Mouse (Mus musculus): ENCODE results near the gene Cish.
A peak's percentile ranks its signal among the peaks of the same experiment; 100 is the strongest.

The Cish gene

GRCm38 (mm10) chr9:107277603-107278002, 18.2 kb upstream of the Cish start:
- no peak for DNase-seq (ENCODE audit: low spot score)

- no peak for DNase-seq (ENCODE audit: low spot score)
Observed at GRCm38 (mm10) chr9:107278126-107278525, 17.7 kb upstream of the Cish start.

GRCm38 (mm10) chr9:107278527-107279377, 17.1 kb upstream of the Cish start:
- DNase-seq (ENCODE audit: low spot score): no peak

- DNase-seq (ENCODE audit: low spot score): peak; percentile 21
Observed at GRCm38 (mm10) chr9:107279378-107280321, 16.2 kb upstream of the Cish start.

GRCm38 (mm10) chr9:107280322-107281027, 15.4 kb upstream of the Cish start:
- no peak for DNase-seq (ENCODE audit: low spot score)

GRCm38 (mm10) chr9:107281241-107281987, 14.4 kb upstream of the Cish start:
- DNase-seq (ENCODE audit: low spot score): no peak

GRCm38 (mm10) chr9:107282951-107283350, 12.9 kb upstream of the Cish start:
- no peak for DNase-seq (ENCODE audit: low spot score)

GRCm38 (mm10) chr9:107285009-107285408, 10.8 kb upstream of the Cish start:
- no peak for DNase-seq (ENCODE audit: low spot score)

GRCm38 (mm10) chr9:107287294-107287693, 8.5 kb upstream of the Cish start:
- DNase-seq (ENCODE audit: low spot score): no peak

GRCm38 (mm10) chr9:107288105-107288650, 7.6 kb upstream of the Cish start:
- no peak for DNase-seq (ENCODE audit: low spot score)

- DNase-seq (ENCODE audit: low spot score): peak; percentile 28
Observed at GRCm38 (mm10) chr9:107288711-107289110, 7.1 kb upstream of the Cish start.

GRCm38 (mm10) chr9:107289211-107290076, 6.4 kb upstream of the Cish start, which contains the start of gene Mapkapk3:
Mapkapk3 (minus strand) TSS chr9:107289877.
- peak; percentile 80 for DNase-seq (ENCODE audit: low spot score)

- DNase-seq (ENCODE audit: low spot score): peak; percentile 66
Observed at GRCm38 (mm10) chr9:107290897-107291296, 4.9 kb upstream of the Cish start.

GRCm38 (mm10) chr9:107294249-107294648, 1.6 kb upstream of the Cish start:
- DNase-seq (ENCODE audit: low spot score): peak; percentile 75

- no peak for DNase-seq (ENCODE audit: low spot score)
Observed at GRCm38 (mm10) chr9:107295616-107296015, 210 bp upstream of the Cish start.

- no peak for DNase-seq (ENCODE audit: low spot score)
Observed at GRCm38 (mm10) chr9:107296041-107296440, 215 bp downstream of the Cish start.

GRCm38 (mm10) chr9:107296501-107296965, 707 bp downstream of the Cish start:
- DNase-seq (ENCODE audit: low spot score): peak; percentile 97

- DNase-seq (ENCODE audit: low spot score): no peak
Observed at GRCm38 (mm10) chr9:107297059-107297458, 1.2 kb downstream of the Cish start.

GRCm38 (mm10) chr9:107297658-107298057, 1.8 kb downstream of the Cish start:
- DNase-seq (ENCODE audit: low spot score): no peak

All from yolk sac, embryonic 10.5 days (tissue).